Mouse (Mus musculus) testis, adult 2 months (tissue): ENCODE measurements around the gene Ass1.

ENCODE experiments used
- CTCF ChIP-seq: fragments of 200-500 bp; IDR thresholded peaks from 2 replicates; pipeline ENCODE4 v1.5.1; 2012; ENCODE audit warnings: low read depth, mild to moderate bottlenecking, inconsistent platforms, low read length, moderate library complexity; ENCODE audit not compliant: control insufficient read depth, insufficient read depth, insufficient replicate concordance
- POLR2A ChIP-seq: fragments of 200-500 bp; IDR thresholded peaks from 2 replicates; pipeline ENCODE4 v1.6.1; 2012; ENCODE audit warnings: low read depth, mild to moderate bottlenecking, inconsistent platforms, low read length, moderate library complexity; ENCODE audit not compliant: control insufficient read depth

- TF ChIP-seq CTCF (no peak), POLR2A (no peak)
These were observed 60.2 kb downstream of the Ass1 start for GRCm38 (mm10) chr2:31530201-31530600.
